Mouse (Mus musculus) Muller cell, postnatal 12 days (primary cell): ENCODE results near the gene Lig1.

Experiments used
- DNase-seq: peaks from one replicate; pipeline ENCODE4 v3.0.0-alpha.2; 2015; ENCODE audit errors: inconsistent ontology term

Gene Lig1

DNA sequence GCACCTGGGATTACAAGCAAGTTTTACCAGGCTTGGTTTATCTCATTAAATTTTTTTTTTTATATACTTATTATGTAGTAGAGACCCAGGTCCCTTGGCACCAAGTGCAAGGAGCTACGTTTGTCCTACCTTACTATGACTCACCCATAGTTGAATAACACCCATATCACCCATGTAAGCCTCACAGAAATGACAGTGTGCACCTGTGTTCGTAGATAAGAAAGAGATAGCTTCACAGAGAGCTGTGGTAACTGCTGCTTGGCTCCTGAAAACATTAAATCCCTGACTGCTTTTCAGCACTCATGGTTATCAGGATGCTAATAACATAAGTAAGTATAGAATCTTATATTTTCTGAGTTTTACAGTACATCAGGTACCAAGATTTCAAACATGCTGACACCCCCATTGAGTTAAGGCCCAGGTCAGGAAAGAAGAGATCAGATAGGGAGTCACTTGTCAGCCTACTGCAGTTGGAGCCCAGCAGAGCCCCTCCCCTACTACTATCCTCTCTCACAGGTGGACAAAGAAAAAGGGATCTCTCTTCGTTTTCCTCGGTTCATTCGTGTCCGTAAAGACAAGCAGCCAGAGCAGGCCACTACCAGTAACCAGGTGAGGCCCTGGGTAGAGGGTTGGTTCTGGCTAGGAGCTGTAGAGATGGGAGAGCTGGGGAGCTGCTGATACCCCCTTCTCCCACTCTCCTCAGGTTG, 33.6 kb downstream of the Lig1 start:
- DNase-seq, result no peak

DNA sequence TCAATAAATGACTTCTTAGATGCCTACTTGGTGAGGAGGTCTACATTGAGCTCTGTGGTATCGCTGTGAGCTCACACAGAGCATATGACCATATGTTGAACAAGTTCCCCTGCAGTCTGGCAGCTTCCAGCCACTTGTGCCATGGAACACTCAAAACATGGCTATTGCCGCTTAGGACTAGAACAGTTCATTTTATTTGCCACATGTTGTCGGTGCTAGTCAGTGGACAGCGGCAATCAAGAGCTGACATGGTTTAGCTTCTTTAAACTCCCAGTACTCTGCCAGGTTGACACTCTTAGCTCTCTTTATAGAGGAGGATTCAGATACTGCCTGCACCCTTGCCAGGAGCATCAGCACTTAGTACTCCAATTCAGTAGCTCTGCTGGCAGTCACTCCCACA, 34.3 kb downstream of the Lig1 start:
- no peak for DNase-seq

GRCm38 (mm10) chr7:13314095-13314597, 37.1 kb downstream of the Lig1 start:
- no peak for DNase-seq

- no peak for DNase-seq
Observed at GRCm38 (mm10) chr7:13321424-13321823, 44.3 kb downstream of the Lig1 start.

DNA sequence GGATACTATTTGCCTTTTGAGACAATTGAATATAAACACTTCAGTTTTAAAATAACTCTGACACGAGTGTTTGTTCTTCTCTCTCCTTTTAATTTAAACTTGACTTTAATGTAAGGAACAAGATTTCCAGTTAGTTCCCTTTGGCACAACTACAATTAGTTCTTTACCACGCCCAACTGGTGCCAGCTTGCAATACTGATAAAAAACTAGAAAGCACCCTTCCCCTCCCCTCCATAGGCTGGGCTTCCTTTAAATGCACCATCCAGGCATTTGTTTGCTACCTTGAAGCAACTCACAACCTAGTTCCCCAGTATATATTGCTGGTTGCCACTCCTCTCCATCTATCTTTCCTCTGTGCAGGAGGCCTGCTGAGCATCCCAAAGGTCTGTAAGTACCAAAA, 47.2 kb downstream of the Lig1 start, which contains the start of gene Pla2g4c:
TSS of gene Pla2g4c (plus strand) at position 340 of the 400 bp plus-strand sequence.
- no peak for DNase-seq

DNA sequence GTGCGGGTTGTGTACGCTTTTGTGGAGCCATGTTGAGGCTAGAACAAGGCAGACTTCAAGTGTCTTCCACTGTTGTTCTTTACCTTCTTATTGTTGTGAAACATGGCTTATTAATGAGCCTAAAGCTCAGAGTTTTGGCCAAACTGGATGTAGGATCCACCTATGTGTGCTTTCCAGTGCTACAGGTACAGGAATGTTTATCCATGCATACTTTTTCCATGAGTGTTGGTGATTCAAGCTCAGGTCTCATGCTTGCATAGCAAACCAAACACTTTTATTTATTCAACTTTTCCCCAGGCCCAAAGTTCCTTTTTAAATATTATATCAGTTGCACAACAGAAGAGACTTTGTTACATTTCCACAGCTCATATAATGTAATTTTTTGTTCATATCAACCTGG, 53.5 kb downstream of the Lig1 start:
- DNase-seq, result no peak

- DNase-seq, result no peak
Observed at GRCm38 (mm10) chr7:13355943-13356342, 78.9 kb downstream of the Lig1 start.
